Mouse (Mus musculus) C2C12 (cell line): ENCODE data around the gene Card9. TPM values are rescaled to one million over a fixed set of nuclear protein-coding genes. Genes with fewer than 3 reads are reported as not detected.
"Not testable (repeated sequence)": the region's sequence is repeated elsewhere in the genome, so short reads cannot be mapped to it uniquely, and the experiment has no call there.

Experiments used
- H3K27me3 ChIP-seq: one replicate; pipeline ENCODE4 v1.6.1; 2011; ENCODE audit not compliant: control insufficient read depth, insufficient read depth, insufficient read length
- H3K36me3 ChIP-seq: one replicate; pipeline ENCODE4 v1.6.1; 2011; ENCODE audit not compliant: control insufficient read depth, insufficient read depth
- H3K4me3 ChIP-seq: one replicate; pipeline ENCODE4 v1.5.1; 2011; ENCODE audit warnings: mild to moderate bottlenecking, control low read depth; ENCODE audit not compliant: poor library complexity, insufficient read depth, severe bottlenecking
- H3K79me2 ChIP-seq: one replicate; pipeline ENCODE4 v1.6.1; 2011; ENCODE audit not compliant: control insufficient read depth, insufficient read depth
- H3K79me3 ChIP-seq: one replicate; pipeline ENCODE4 v1.6.1; 2011; ENCODE audit warnings: low read depth, control low read depth
- H3ac ChIP-seq: one replicate; pipeline ENCODE3; 2011; ENCODE audit warnings: low read depth; ENCODE audit not compliant: control insufficient read depth, insufficient read length
- CEBPB ChIP-seq: IDR thresholded peaks from one replicate; pipeline ENCODE4 v1.6.1; 2011; ENCODE audit warnings: low read depth, mild to moderate bottlenecking, control low read depth, moderate library complexity
- CTCF ChIP-seq: IDR thresholded peaks from one replicate; pipeline ENCODE4 v1.5.1; 2011; ENCODE audit not compliant: control insufficient read depth, insufficient read depth, insufficient read length
- FOSL1 ChIP-seq: IDR thresholded peaks from one replicate; pipeline ENCODE4 v1.8.0; 2011; ENCODE audit warnings: mild to moderate bottlenecking, low read length; ENCODE audit not compliant: poor library complexity, insufficient read depth, severe bottlenecking
- MAX ChIP-seq: IDR thresholded peaks from one replicate; pipeline ENCODE4 v1.6.1; 2011; ENCODE audit warnings: mild to moderate bottlenecking, control low read depth
- MYOD1 ChIP-seq: IDR thresholded peaks from one replicate; pipeline ENCODE4 v1.6.1; 2011; ENCODE audit warnings: low read depth; ENCODE audit not compliant: control insufficient read depth, insufficient read length
- MYOG ChIP-seq: IDR thresholded peaks from one replicate; pipeline ENCODE4 v1.6.1; 2011; ENCODE audit not compliant: control insufficient read depth, insufficient read length; ENCODE audit errors: extremely low read depth
- USF1 ChIP-seq: IDR thresholded peaks from one replicate; pipeline ENCODE4 v1.6.1; 2011; ENCODE audit warnings: low read depth, mild to moderate bottlenecking, control low read depth, moderate library complexity
- polyA plus RNA-seq: library from polyadenylated mRNA; unstranded; fragments of >200 nt; fragmentation: generic; extraction: Trizol; gene quantifications from one replicate; pipeline ENCODE4 v1.2.1, GENCODE M21; 2012; ENCODE audit warnings: missing spikeins

The Card9 gene
- polyA plus RNA-seq, 1 experiment = 0.20 TPM

GRCm38 (mm10) chr2:26388682-26389153 is 28.0 kb upstream of the Card9 start:
- Histone ChIP-seq H3K4me3 (peak overlapping the region; percentile 93), H3ac (peak overlapping the region; percentile 99), H3K27me3 (no peaks in the 10 kb centered on the region), H3K79me2 (peaks cover 66% of the 10 kb centered on the region), H3K36me3 (peaks cover 79% of the 10 kb centered on the region), H3K79me3 (peaks cover 44% of the 10 kb centered on the region)
- TF ChIP-seq MYOG (no peak), MYOD1 (no peak), CTCF (no peak), MAX (no peak), CEBPB (no peak)

GRCm38 (mm10) chr2:26387713-26388112 is 27.0 kb upstream of the Card9 start:
- no peaks in the 10 kb centered on the region for H3K27me3 ChIP-seq
- H3K4me3 ChIP-seq = no peak overlapping the region
- H3K79me2 ChIP-seq = peaks cover 66% of the 10 kb centered on the region
- no peak for TF ChIP-seq MYOD1
- no peak for TF ChIP-seq USF1
- no peak for TF ChIP-seq CEBPB
- no peak for TF ChIP-seq MYOG
- no peak for TF ChIP-seq FOSL1
- no peak for TF ChIP-seq MAX
- no peak for TF ChIP-seq CTCF
- peaks cover 78% of the 10 kb centered on the region for H3K36me3 ChIP-seq
- peaks cover 44% of the 10 kb centered on the region for H3K79me3 ChIP-seq
- peak overlapping the region; percentile 8 for H3ac ChIP-seq

GRCm38 (mm10) chr2:26380871-26381270 is 20.2 kb upstream of the Card9 start:
- Histone ChIP-seq H3K36me3 (peaks cover 69% of the 10 kb centered on the region), H3K79me2 (peaks cover 31% of the 10 kb centered on the region), H3K4me3 (peak overlapping the region; percentile 84), H3ac (peak overlapping the region; percentile 37), H3K79me3 (peaks cover 16% of the 10 kb centered on the region)
- H3K27me3 ChIP-seq = not testable (repeated sequence)

- Histone ChIP-seq H3K27me3 (no peaks in the 10 kb centered on the region), H3K4me3 (peak within 1 kb of the TSS; percentile 84), H3K36me3 (peaks cover 67% of the 10 kb centered on the region), H3K79me2 (peaks cover 25% of the 10 kb centered on the region), H3K79me3 (peaks cover 16% of the 10 kb centered on the region), H3ac (peak within 1 kb of the TSS; percentile 97)
- TF ChIP-seq FOSL1 (no peak), MAX (peak; percentile 92)
Measured at GRCm38 (mm10) chr2:26380131-26380771, 19.5 kb upstream of the Card9 start, which contains the start of gene Snapc4. Gene Snapc4 (minus strand): TSS chr2:26380653.

GRCm38 (mm10) chr2:26372396-26372795 is 11.7 kb upstream of the Card9 start:
- Histone ChIP-seq H3K4me3 (no peak overlapping the region), H3ac (peak overlapping the region; percentile 36), H3K36me3 (peaks cover 90% of the 10 kb centered on the region), H3K79me2 (no peaks in the 10 kb centered on the region), H3K27me3 (no peaks in the 10 kb centered on the region), H3K79me3 (no peaks in the 10 kb centered on the region)
- no peak for TF ChIP-seq USF1

GRCm38 (mm10) chr2:26368572-26368971 is 7.9 kb upstream of the Card9 start:
- Histone ChIP-seq H3K4me3 (no peak overlapping the region), H3K27me3 (no peaks in the 10 kb centered on the region), H3ac (no peak overlapping the region), H3K36me3 (peaks cover 91% of the 10 kb centered on the region), H3K79me2 (no peaks in the 10 kb centered on the region), H3K79me3 (no peaks in the 10 kb centered on the region)
- no peak for TF ChIP-seq MAX
- no peak for TF ChIP-seq FOSL1
- TF ChIP-seq CTCF = no peak
- no peak for TF ChIP-seq USF1
- TF ChIP-seq MYOG = no peak
- no peak for TF ChIP-seq MYOD1
- TF ChIP-seq CEBPB = no peak
